Mouse (Mus musculus) embryonic fibroblast, embryonic 13.5 days (primary cell): ENCODE results near the gene Cap1. TPM values are rescaled to one million over a fixed set of nuclear protein-coding genes. Genes with fewer than 3 reads are reported as not detected.
A peak's percentile ranks its signal among the peaks of the same experiment; 100 is the strongest.

Source experiments
- H3K27ac ChIP-seq: 2 replicates; pipeline ENCODE4 v1.5.1; 2012; ENCODE audit warnings: low read length, control low read depth, inconsistent platforms; ENCODE audit not compliant: insufficient read depth
- H3K4me1 ChIP-seq: 2 replicates; pipeline ENCODE4 v1.6.1; 2011; ENCODE audit warnings: low read length; ENCODE audit not compliant: control insufficient read depth, insufficient read depth
- H3K4me3 ChIP-seq: 2 replicates; pipeline ENCODE4 v1.5.1; 2011; ENCODE audit warnings: mild to moderate bottlenecking, control low read depth, low read length; ENCODE audit not compliant: insufficient read depth
- CTCF ChIP-seq: IDR thresholded peaks from 2 replicates; pipeline ENCODE4 v1.5.1; 2011; ENCODE audit warnings: mild to moderate bottlenecking, control low read depth, low read length, moderate library complexity, borderline replicate concordance; ENCODE audit not compliant: insufficient read depth
- POLR2A ChIP-seq: IDR thresholded peaks from 2 replicates; pipeline ENCODE4 v1.6.1; 2011; ENCODE audit warnings: low read depth, mild to moderate bottlenecking, control low read depth, low read length, moderate library complexity
- polyA plus RNA-seq: library from polyadenylated mRNA; stranded (reverse); fragments of >200 nt; gene quantifications from 2 replicates; pipeline ENCODE4 v1.2.4, GENCODE M21; 2011; ENCODE audit warnings: low read depth; ENCODE audit not compliant: missing spikeins, insufficient read length

Cap1 gene
- polyA plus RNA-seq, 1 experiment: 317 TPM

- Histone ChIP-seq H3K27ac (no peak overlapping the region), H3K4me3 (no peak overlapping the region), H3K4me1 (peaks cover 5% of the 10 kb centered on the region; the same call in 1 of the 2 replicates)
- TF ChIP-seq CTCF (no peak), POLR2A (no peak)
These were observed 32.2 kb downstream of the Cap1 start for GRCm38 (mm10) chr4:122853691-122854090.

- peaks cover 9% of the 10 kb centered on the region; the same call in 1 of the 2 replicates for H3K4me1 ChIP-seq
- H3K4me3 ChIP-seq: no peak overlapping the region
- H3K27ac ChIP-seq: no peak overlapping the region
- no peak for TF ChIP-seq CTCF
- TF ChIP-seq POLR2A: no peak
These were observed 34.3 kb downstream of the Cap1 start for GRCm38 (mm10) chr4:122851535-122851934.

- Histone ChIP-seq H3K27ac (no peak overlapping the region), H3K4me1 (peaks cover 3% of the 10 kb centered on the region; the same call in 1 of the 2 replicates), H3K4me3 (no peak overlapping the region)
- TF ChIP-seq CTCF (no peak), POLR2A (no peak)
These were observed 37.7 kb downstream of the Cap1 start for GRCm38 (mm10) chr4:122848150-122848621.

- peaks cover 8% of the 10 kb centered on the region for H3K4me1 ChIP-seq
- TF ChIP-seq POLR2A (no peak), CTCF (no peak)
These were observed 47.4 kb downstream of the Cap1 start for GRCm38 (mm10) chr4:122838416-122838815.

GRCm38 (mm10) chr4:122837994-122838393, 47.9 kb downstream of the Cap1 start:
- H3K4me1 ChIP-seq: peaks cover 8% of the 10 kb centered on the region
- no peak overlapping the region for H3K4me3 ChIP-seq
- H3K27ac ChIP-seq: no peak overlapping the region
- TF ChIP-seq CTCF: no peak
- no peak for TF ChIP-seq POLR2A

More at GRCm38 (mm10) chr4:122838416-122838815, 47.4 kb downstream of the Cap1 start:
- no peak overlapping the region for H3K27ac ChIP-seq
- H3K4me3 ChIP-seq: no peak overlapping the region

- Histone ChIP-seq H3K4me1 (peaks cover 8% of the 10 kb centered on the region), H3K4me3 (no peak overlapping the region), H3K27ac (no peak overlapping the region)
- TF ChIP-seq POLR2A (no peak), CTCF (no peak)
These were observed 48.6 kb downstream of the Cap1 start for GRCm38 (mm10) chr4:122837180-122837730.

- TF ChIP-seq POLR2A: no peak
- TF ChIP-seq CTCF: no peak
- no peak overlapping the region for H3K27ac ChIP-seq
These were observed 49.5 kb downstream of the Cap1 start for GRCm38 (mm10) chr4:122836403-122836775.

GRCm38 (mm10) chr4:122835530-122836402, 50.1 kb downstream of the Cap1 start, which contains the start of gene Ppt1:
Gene Ppt1, plus strand, starts transcription at chr4:122836242.
- Histone ChIP-seq H3K27ac (peak within 1 kb of the TSS; percentile 42; the same call in 1 of the 2 replicates), H3K4me1 (peaks cover 8% of the 10 kb centered on the region), H3K4me3 (peak within 1 kb of the TSS; percentile 68)
- TF ChIP-seq CTCF (no peak), POLR2A (peak; percentile 89)

More at GRCm38 (mm10) chr4:122836403-122836775, 49.5 kb downstream of the Cap1 start:
- H3K4me3 ChIP-seq: peak overlapping the region; percentile 68
- H3K4me1 ChIP-seq: peaks cover 8% of the 10 kb centered on the region

GRCm38 (mm10) chr4:122831888-122832287, 54.0 kb downstream of the Cap1 start:
- Histone ChIP-seq H3K4me3 (no peak overlapping the region), H3K4me1 (no peaks in the 10 kb centered on the region), H3K27ac (no peak overlapping the region)
- TF ChIP-seq CTCF (no peak), POLR2A (no peak)
